Mouse (Mus musculus): ENCODE results near the gene Fgfr2.

DNA sequence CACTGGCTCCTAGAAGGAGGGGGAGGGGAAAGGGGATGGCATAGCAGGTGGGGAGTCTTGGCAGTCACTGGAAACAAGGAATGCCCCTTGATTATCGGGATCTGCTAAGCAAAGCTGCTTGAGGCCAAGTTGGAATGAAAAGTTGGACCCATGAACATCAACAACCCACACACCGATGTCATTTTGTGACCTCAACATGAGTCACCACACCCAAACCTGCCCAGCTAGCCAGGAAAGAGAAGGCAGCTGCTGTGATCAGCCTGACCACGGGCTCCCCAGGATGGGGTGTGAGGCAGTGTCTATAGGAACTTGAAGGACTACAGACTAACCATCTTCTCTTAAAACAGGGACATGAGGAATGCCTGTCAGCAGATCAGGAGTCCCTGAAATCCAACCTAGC is 37.7 kb downstream of the Fgfr2 start:
- TF ChIP-seq CTCF (IDR thresholded peaks at IDR 0.05; ENCODE audit: control insufficient read depth, insufficient read depth, insufficient read length) (no peak), USF1 (IDR thresholded peaks at IDR 0.05; ENCODE audit: low read depth) (no peak), CEBPB (IDR thresholded peaks at IDR 0.05; ENCODE audit: low read depth) (no peak), FOSL1 (IDR thresholded peaks at IDR 0.05; ENCODE audit: insufficient read depth, low read length, poor library complexity, severe bottlenecking) (peak; percentile 54), MAX (IDR thresholded peaks at IDR 0.05) (no peak), MYOD1 (IDR thresholded peaks at IDR 0.05; ENCODE audit: control insufficient read depth, insufficient read length, low read depth) (peak; percentile 88), MYOG (IDR thresholded peaks at IDR 0.05; ENCODE audit: control insufficient read depth, extremely low read depth, insufficient read length) (no peak)
